Mouse (Mus musculus): Measurements from ENCODE around the gene Ccdc85c.

DNA sequence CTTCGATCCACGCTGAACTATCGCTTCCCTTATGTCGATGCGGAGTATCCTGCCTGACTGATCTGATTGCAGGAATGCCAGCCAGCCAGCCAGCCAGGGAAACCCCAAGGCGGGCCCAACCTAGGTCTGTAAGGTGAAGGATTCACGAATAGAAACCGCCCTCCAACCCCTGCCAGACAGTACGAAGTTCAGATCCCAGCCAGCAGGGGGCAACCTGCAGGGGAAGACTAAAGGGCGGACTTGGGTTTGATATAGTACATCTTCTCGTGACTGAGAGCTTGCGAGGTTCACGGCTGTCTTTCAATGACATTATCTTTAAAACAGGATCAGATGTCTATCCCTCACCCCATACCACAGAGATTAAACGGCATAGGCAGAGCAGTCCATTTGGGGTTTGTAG is 32.3 kb upstream of the Ccdc85c start:
- TF ChIP-seq CTCF (IDR thresholded peaks at IDR 0.05) (peak; percentile 87), EP300 (IDR thresholded peaks at IDR 0.05; ENCODE audit: insufficient read depth, low read depth, low read length) (no peak), POLR2A (IDR thresholded peaks at IDR 0.05; ENCODE audit: insufficient read depth, low read depth, low read length) (no peak)

All from heart, adult 2 months (tissue).